Mouse (Mus musculus): Measurements from ENCODE around the gene Asxl2. TPM values are rescaled to one million over a fixed set of nuclear protein-coding genes. Genes with fewer than 3 reads are reported as not detected.
A peak's percentile ranks its signal among the peaks of the same experiment; 100 is the strongest.

The Asxl2 gene
- 15.6 and 16.1 TPM in 2 replicates for polyA plus RNA-seq (2015; fragmentation: Nextera tagmentation; extraction: Ambion mirVana)

DNA sequence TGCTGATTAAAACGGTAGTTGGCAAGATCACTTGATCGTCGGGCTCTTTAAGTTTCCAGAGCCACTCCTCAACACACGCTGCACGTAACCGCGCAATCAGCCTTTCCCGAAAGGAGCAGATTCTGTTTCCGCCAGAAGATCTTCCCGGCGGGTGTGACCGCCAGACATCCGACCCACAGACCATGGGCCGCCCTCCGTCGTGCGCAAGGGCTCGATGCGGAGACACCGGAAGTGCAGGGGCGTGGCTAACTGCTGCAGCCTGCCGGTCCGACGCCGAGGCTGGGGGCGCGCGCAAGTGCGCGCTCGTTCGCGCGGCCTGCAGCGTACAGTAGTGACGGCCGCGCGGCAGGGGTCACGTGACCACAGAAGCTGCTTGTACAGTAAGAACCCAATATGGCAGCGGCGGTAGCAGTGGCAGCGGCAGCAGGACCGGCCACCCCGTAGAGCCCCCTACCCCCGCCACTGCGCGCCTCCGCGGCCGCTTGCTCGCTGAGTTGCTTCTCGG lies at the start of gene Asxl2:
Gene Asxl2, plus strand, starts transcription at position 328 of the 505 bp plus-strand sequence.
- ATAC-seq: peak; percentile 95
- Histone ChIP-seq H3K4me1 (replicated peaks) (peaks cover 28% of the 10 kb centered on the region), H3K27ac (peak within 1 kb of the TSS; percentile 94), H3K9me3 (no peaks in the 10 kb centered on the region), H3K4me2 (replicated peaks) (peak within 1 kb of the TSS; percentile 67), H3K36me3 (peaks cover 13% of the 10 kb centered on the region), H3K27me3 (no peaks in the 10 kb centered on the region), H3K4me3 (replicated peaks) (peak within 1 kb of the TSS; percentile 84), H3K9ac (replicated peaks) (peak within 1 kb of the TSS; percentile 91)
- under 1% methylated on average over 50 of the region's 53 CpGs for WGBS

DNA sequence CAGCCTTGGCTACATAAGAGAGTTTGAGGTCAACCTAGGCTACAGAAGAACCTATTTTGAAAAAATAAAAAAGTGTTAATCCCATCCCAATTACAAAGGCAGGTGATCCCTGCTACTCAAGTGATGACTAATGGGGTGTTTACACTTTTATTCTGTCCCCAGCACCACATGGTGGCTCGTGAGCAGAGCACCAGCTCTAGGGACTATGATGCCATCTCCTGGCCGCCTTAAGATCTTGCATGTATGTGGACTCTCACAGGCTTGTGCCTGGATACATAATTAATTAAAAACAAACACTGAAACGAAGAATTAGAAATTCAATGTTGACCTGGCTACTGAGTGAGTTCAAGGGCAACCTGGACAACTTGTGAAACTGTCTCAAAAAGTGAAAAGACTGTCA lies 49.5 kb upstream of the Asxl2 start:
- Histone ChIP-seq H3K36me3 (peaks cover 65% of the 10 kb centered on the region), H3K4me3 (replicated peaks) (no peak overlapping the region), H3K27me3 (no peaks in the 10 kb centered on the region), H3K9ac (replicated peaks) (no peak overlapping the region), H3K27ac (no peak overlapping the region), H3K9me3 (no peaks in the 10 kb centered on the region), H3K4me1 (replicated peaks) (peaks cover 36% of the 10 kb centered on the region), H3K4me2 (replicated peaks) (no peak overlapping the region)
- ATAC-seq: no peak
- WGBS: 23% methylated on average over 3 of the region's 3 CpGs

DNA sequence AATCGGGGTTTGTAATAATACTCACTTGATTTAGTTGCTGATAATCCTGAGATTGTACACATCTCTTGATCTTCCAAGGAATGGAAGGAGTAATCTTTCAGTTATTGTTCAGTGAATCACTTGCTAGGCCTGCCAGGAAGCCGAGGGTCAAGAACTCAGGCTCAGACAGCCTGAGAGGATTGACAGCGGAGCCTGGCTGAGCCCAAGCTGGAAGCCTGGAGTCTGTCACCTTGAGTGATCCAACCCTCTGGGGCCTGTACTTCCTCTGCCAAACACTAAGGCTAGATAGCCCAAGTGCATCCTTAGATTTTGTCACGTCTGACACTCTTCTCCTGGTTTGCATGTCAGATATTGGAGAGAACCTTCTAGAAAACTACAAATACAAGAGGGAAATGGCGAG lies 48.9 kb upstream of the Asxl2 start:
- Histone ChIP-seq H3K4me3 (replicated peaks) (no peak overlapping the region), H3K27me3 (no peaks in the 10 kb centered on the region), H3K27ac (no peak overlapping the region), H3K36me3 (peaks cover 70% of the 10 kb centered on the region), H3K9me3 (no peaks in the 10 kb centered on the region), H3K9ac (replicated peaks) (no peak overlapping the region), H3K4me2 (replicated peaks) (no peak overlapping the region), H3K4me1 (replicated peaks) (peaks cover 30% of the 10 kb centered on the region; the same call in 1 of the 2 replicates)
- 83% methylated on average over 5 of the region's 5 CpGs for WGBS
- ATAC-seq: no peak

DNA sequence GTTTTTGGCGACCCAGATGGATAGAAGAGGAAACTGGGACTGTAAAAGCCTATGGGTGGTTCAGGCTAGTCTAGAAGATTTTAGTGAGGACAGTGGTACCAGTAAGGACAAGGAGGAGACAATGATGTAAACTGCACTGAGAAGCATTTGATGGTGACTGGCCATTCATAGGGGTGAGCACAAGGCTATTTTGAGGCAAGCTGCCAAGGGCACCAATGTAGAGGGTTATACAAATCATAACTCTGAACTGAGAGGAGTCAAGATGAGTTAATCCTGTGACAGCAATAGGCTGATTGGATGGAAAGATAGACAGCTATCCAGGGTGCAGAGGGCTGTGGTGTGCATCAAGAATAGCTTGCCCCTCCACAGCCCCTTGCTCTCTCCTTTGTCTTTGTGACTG lies 41.8 kb upstream of the Asxl2 start:
- peaks cover 17% of the 10 kb centered on the region for H3K4me1 ChIP-seq (replicated peaks)
- no peak overlapping the region for H3K27ac ChIP-seq
- H3K9me3 ChIP-seq: no peaks in the 10 kb centered on the region
- 75% methylated on average over 1 of the region's 1 CpGs for WGBS
- no peak overlapping the region for H3K4me3 ChIP-seq (replicated peaks)
- no peak for ATAC-seq
- no peak overlapping the region for H3K9ac ChIP-seq (replicated peaks)
- no peaks in the 10 kb centered on the region for H3K27me3 ChIP-seq
- H3K36me3 ChIP-seq: peaks cover 85% of the 10 kb centered on the region
- H3K4me2 ChIP-seq (replicated peaks): no peak overlapping the region

DNA sequence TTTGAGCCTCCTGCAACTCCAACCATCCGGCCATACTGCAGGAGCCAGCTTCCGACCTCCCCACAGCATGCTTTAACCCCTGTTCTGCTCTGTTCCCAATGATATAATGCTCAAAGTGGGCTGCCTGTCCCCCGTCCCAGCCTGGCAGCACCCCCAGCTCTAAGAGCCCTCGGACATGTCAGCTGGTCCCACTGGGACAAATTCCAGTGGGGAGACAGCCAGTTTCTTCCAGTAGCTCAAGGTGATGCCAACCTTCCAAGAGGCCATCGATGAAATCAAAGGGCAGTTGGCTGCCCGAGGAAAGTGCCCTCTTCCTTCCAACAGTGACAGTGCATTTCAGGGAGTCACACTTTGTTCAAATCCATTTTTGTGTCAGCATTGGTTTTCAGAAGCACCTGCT lies 41.4 kb upstream of the Asxl2 start:
- H3K36me3 ChIP-seq: peaks cover 87% of the 10 kb centered on the region
- ATAC-seq: no peak
- WGBS: 83% methylated on average over 6 of the region's 6 CpGs

DNA sequence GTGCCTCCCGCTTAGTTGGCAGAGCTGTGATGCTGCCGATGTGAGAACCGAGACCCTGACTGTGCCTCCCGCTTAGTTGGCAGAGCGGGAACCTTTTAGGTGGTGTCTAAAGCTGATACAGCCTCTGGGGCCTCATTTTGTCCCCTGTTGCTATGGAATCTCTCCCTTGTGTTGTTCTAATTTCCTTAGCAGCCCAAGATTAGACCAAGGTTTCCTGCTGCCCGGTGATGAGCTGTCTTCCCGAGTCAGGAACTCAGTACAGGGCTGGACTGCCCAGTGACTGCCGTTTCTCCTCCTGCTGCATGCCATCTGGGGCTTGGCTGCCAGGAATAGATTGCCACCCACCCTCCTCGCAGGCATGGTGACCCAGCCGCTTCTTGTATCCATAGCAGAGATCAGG lies 40.7 kb upstream of the Asxl2 start:
- Histone ChIP-seq H3K27ac (peak overlapping the region; percentile 51; the same call in 1 of the 2 replicates), H3K9me3 (no peaks in the 10 kb centered on the region), H3K4me3 (replicated peaks) (no peak overlapping the region), H3K9ac (replicated peaks) (no peak overlapping the region), H3K36me3 (peaks cover 88% of the 10 kb centered on the region), H3K4me2 (replicated peaks) (no peak overlapping the region), H3K27me3 (no peaks in the 10 kb centered on the region), H3K4me1 (replicated peaks) (peaks cover 17% of the 10 kb centered on the region)
- 0 out of 2 replicates have a peak, but pooled peaks have one; percentile 5 for ATAC-seq
- WGBS: 61% methylated on average over 10 of the region's 10 CpGs

More for the DNA sequence above, 41.4 kb upstream of the Asxl2 start:
- Histone ChIP-seq H3K9me3 (no peaks in the 10 kb centered on the region), H3K4me2 (replicated peaks) (no peak overlapping the region), H3K27me3 (no peaks in the 10 kb centered on the region), H3K4me1 (replicated peaks) (peaks cover 17% of the 10 kb centered on the region), H3K4me3 (replicated peaks) (no peak overlapping the region), H3K9ac (replicated peaks) (no peak overlapping the region), H3K27ac (no peak overlapping the region)

DNA sequence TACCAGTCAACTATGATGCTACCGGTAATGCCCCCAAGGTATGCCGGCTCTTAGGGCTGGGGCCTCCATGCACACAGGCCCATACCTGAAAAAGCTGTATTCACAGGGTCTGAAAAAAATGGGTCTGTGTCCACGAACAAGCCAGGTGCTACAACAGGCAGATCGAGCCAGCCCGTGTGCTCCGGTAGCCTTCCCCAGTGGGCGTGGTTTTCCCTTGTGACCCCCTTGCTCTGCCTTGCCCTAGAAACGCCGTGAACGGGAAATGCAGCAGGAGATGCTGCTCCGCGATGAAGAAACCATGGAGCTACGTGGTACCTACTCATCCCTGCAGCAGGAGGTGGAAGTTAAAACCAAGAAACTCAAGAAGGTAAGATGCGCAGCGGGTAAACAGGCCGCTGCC lies 38.8 kb upstream of the Asxl2 start:
- no peak for ATAC-seq
- H3K9ac ChIP-seq (replicated peaks): no peak overlapping the region
- H3K36me3 ChIP-seq: peaks cover 84% of the 10 kb centered on the region
- H3K4me2 ChIP-seq (replicated peaks): no peak overlapping the region
- H3K27me3 ChIP-seq: no peaks in the 10 kb centered on the region
- peaks cover 17% of the 10 kb centered on the region for H3K4me1 ChIP-seq (replicated peaks)
- H3K27ac ChIP-seq: no peak overlapping the region
- no peak overlapping the region for H3K4me3 ChIP-seq (replicated peaks)
- WGBS: 94% methylated on average over 16 of the region's 16 CpGs
- H3K9me3 ChIP-seq: no peaks in the 10 kb centered on the region

DNA sequence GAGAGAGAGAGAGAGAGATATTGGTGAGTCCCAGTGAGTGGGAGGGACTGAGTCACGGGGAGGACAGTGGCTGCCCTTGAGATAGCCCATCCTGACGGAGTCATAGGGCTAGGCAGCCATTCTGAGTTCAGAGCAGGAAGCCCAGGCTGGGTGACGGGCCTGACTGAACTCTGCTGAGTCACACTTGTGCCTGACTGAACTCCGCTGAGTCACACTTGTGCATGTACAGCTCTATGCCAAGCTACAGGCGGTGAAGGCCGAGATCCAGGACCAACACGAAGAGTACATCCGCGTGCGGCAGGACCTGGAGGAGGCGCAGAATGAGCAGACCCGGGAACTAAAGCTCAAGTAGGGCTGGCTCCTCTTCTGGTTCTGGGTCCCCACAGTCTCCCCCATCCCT lies 37.3 kb upstream of the Asxl2 start:
- Histone ChIP-seq H3K27me3 (no peaks in the 10 kb centered on the region), H3K9ac (replicated peaks) (no peak overlapping the region), H3K4me3 (replicated peaks) (no peak overlapping the region), H3K4me2 (replicated peaks) (no peak overlapping the region), H3K27ac (no peak overlapping the region), H3K4me1 (replicated peaks) (peaks cover 13% of the 10 kb centered on the region), H3K9me3 (no peaks in the 10 kb centered on the region), H3K36me3 (peaks cover 87% of the 10 kb centered on the region)
- ATAC-seq: no peak
- WGBS: 92% methylated on average over 12 of the region's 12 CpGs

DNA sequence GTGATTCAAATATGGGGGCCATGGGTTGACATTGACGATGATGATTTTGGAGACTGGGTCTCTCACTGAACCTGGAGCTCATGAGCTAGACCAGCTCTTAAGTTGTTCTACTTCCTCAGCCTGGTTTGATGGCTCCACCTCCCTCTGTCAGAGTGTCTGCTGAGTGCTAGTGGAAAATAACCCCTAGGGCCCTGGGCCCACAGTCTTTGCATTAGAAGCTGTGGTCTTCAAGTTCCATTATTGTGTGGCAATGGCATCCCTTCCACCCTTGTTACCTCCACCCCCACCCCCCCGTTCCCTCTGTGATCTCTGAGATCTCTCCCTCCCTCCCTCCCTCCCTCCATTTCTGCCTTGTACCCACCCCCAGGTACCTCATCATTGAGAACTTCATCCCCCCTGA lies 36.6 kb upstream of the Asxl2 start:
- 97% methylated on average over 2 of the region's 2 CpGs for WGBS
- H3K4me1 ChIP-seq (replicated peaks): peaks cover 12% of the 10 kb centered on the region
- H3K36me3 ChIP-seq: peaks cover 87% of the 10 kb centered on the region
- no peaks in the 10 kb centered on the region for H3K9me3 ChIP-seq
- H3K27me3 ChIP-seq: no peaks in the 10 kb centered on the region
- H3K4me3 ChIP-seq (replicated peaks): no peak overlapping the region
- H3K27ac ChIP-seq: no peak overlapping the region
- no peak; the same call in 1 of the 2 replicates for ATAC-seq
- H3K9ac ChIP-seq (replicated peaks): no peak overlapping the region
- no peak overlapping the region for H3K4me2 ChIP-seq (replicated peaks)

DNA sequence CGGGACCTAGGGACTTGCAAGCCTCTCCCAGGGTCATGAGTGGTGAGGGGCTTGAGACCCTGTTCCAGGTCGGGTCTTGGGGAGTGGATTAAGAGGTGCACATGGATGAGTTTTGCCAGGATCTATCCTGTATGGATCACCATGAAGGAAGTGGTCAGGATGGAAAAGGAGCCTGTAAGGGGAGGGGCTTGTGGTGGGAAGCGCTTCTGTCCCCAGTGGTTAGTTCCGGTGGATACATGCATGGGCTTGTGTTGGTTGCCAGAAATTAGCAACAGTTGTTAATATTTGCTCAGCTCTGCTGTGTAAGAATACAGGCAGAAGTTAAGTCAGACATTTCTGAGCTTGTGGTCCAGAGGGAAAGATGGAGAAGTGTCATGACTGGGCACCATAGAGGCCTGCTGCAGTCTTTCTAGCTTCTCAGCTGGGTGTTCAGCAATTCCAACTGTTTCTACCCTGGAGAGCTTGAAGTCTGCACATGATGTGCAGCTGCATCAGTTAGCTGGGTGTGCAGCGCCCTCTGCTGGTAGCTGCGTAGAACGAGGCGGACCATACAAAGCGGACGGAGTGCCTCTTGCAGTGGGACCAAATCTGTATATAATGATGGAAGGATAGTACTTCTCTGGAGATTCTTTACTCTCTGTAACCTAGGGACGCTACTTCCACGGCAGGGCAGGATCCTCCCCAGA lies 35.9 kb upstream of the Asxl2 start:
- Histone ChIP-seq H3K4me1 (replicated peaks) (peaks cover 6% of the 10 kb centered on the region), H3K9me3 (no peaks in the 10 kb centered on the region), H3K27ac (no peak overlapping the region), H3K4me3 (replicated peaks) (no peak overlapping the region), H3K27me3 (no peaks in the 10 kb centered on the region), H3K36me3 (peaks cover 84% of the 10 kb centered on the region), H3K4me2 (replicated peaks) (no peak overlapping the region), H3K9ac (replicated peaks) (no peak overlapping the region)
- 32% methylated on average over 12 of the region's 12 CpGs for WGBS
- ATAC-seq: peak; percentile 72

DNA sequence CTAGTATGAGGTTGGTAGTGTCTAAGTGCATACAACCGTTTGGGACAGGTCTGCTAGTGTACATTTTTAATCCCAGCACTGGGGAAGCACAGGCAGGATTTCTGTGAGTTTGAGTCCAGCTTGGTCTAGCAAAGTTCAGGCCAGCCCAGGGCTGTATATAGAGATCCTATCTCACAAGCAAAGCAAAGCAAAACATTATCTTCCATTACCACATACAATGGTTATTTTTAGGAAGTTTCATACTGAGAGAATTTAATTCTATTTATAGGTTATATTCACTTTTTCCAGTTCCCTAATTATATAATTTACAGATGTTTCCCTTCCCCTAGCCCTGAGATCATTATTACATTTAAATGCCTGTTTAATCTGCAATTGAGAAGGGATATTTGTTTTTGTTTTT lies 35.4 kb upstream of the Asxl2 start:
- peaks cover 79% of the 10 kb centered on the region for H3K36me3 ChIP-seq
- H3K4me2 ChIP-seq (replicated peaks): no peak overlapping the region
- H3K9ac ChIP-seq (replicated peaks): no peak overlapping the region
- no peak for ATAC-seq
- WGBS: 72% methylated on average over 1 of the region's 1 CpGs
- H3K27ac ChIP-seq: no peak overlapping the region
- peaks cover under 1% of the 10 kb centered on the region; the same call in 1 of the 2 replicates for H3K4me1 ChIP-seq (replicated peaks)
- H3K9me3 ChIP-seq: no peaks in the 10 kb centered on the region
- H3K4me3 ChIP-seq (replicated peaks): no peak overlapping the region
- no peaks in the 10 kb centered on the region for H3K27me3 ChIP-seq

DNA sequence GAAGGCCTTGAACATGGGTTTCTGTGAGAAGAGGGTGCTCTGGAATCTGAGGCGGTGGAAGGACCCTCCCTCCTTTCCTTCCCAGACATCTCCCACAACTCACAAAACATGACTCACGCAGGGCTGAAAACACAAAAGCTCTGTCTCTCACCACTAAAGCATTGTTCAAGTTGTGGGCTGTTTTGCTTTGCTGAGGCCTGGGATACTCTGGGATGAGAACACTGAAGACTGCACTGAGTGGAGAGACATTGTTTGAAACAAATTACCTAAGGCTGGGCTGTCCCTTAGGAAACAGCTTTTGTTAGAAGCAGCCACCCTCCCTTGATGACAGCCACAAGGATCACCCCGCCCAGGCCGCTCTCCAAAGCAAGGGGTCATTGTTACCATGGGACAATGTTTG lies 33.5 kb upstream of the Asxl2 start:
- 76% methylated on average over 4 of the region's 4 CpGs for WGBS
- no peak overlapping the region for H3K4me3 ChIP-seq (replicated peaks)
- H3K27ac ChIP-seq: no peak overlapping the region
- H3K4me2 ChIP-seq (replicated peaks): no peak overlapping the region
- H3K4me1 ChIP-seq (replicated peaks): no peaks in the 10 kb centered on the region
- no peak overlapping the region for H3K9ac ChIP-seq (replicated peaks)
- peaks cover 79% of the 10 kb centered on the region for H3K36me3 ChIP-seq
- H3K27me3 ChIP-seq: no peaks in the 10 kb centered on the region
- H3K9me3 ChIP-seq: no peaks in the 10 kb centered on the region
- ATAC-seq: no peak

DNA sequence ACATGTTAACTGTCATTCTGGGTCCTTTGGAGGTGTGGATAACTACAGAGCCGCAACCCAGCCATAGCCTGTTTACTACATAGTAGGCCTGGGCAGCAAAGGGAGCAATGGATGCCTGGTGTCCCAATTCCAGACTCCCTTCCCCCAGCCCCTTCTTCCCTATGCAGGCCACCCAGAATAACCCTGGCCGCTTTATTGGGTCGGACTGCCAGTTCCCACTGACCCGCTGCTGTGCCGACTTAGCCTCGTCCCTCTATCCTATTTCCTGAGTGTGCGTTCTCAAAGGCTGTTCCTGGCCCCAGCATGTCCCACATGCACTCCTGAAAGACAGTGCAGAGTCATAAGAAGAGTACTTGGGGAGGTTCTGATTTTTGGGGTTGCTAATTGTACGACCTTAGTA lies 29.7 kb upstream of the Asxl2 start:
- Histone ChIP-seq H3K9me3 (no peaks in the 10 kb centered on the region), H3K4me3 (replicated peaks) (no peak overlapping the region), H3K36me3 (peaks cover 81% of the 10 kb centered on the region), H3K27me3 (no peaks in the 10 kb centered on the region), H3K4me1 (replicated peaks) (no peaks in the 10 kb centered on the region), H3K27ac (no peak overlapping the region), H3K9ac (replicated peaks) (no peak overlapping the region), H3K4me2 (replicated peaks) (no peak overlapping the region)
- no peak for ATAC-seq
- 93% methylated on average over 8 of the region's 8 CpGs for WGBS

All from midbrain, embryonic 13.5 days (tissue).